Mouse (Mus musculus) kidney, adult 8-10 months (tissue): ENCODE measurements around the gene AL607142.1.

Experiments
- DNase-seq, 2 experiments: peaks; one replicate each; pipeline ENCODE4 v3.0.0; 2022

The AL607142.1 gene

DNA sequence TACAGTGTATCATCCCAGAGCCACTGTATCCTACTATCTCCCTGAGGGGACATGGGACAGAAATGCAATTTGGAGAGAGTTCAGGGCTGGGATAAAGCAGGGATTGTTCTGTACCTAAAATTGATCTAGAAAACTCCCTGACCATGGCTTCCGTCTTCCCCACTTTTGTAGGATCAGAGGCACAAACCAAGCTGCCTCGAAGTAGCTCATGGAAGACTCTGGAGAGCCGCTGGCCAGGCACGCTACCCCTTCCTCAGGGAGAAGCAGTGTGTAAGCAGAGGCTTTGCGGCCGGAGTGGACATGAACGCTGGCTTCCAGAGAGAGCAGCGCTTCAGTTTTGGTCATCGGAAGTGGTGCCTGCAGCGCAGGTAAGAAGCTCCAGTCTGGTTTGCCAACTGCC is at the start of gene AL607142.1:
Gene AL607142.1 (plus strand): TSS at position 301 of the 400 bp plus-strand sequence.
- DNase-seq: no peak

DNA sequence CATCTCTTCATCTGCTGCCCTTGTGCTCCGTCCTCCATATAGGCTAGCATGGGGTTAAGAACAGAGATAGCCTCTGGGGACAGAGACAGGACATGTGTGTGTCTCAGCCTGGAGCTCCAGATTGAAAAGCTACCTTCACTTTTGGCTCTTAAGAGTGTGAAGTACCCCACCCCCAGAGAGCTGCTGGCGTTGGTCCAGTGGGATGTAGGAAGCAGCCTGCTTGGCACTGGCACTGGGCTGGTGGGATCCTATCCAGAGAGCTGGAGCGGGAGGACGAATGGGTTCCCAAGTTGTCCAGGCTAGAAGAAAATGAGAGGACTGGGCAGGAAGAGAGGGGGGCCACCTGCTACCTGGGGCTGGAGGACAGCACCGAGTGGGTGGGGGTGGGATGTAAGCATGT is 46.4 kb upstream of the AL607142.1 start:
- DNase-seq: no peak

DNA sequence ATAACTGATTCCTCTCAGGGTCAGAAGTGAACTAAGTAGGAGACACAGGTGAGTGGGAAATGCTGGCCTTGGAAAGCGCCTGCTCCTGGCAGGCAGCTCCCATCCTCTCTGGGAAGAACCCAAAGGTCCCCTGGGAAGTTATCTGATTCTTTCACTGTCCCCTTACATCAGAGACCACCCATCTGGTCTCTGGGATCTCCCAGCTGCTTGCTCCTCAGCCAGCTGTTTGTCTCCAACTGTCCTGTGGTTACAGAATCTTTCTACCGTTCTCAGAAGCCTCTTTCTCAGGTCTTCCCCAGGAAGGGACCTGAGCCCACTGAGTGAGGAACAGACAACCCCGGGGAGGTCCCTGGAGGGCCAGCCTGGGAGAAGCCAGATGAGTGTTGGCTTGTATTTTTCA is 42.4 kb upstream of the AL607142.1 start:
- DNase-seq: no peak

DNA sequence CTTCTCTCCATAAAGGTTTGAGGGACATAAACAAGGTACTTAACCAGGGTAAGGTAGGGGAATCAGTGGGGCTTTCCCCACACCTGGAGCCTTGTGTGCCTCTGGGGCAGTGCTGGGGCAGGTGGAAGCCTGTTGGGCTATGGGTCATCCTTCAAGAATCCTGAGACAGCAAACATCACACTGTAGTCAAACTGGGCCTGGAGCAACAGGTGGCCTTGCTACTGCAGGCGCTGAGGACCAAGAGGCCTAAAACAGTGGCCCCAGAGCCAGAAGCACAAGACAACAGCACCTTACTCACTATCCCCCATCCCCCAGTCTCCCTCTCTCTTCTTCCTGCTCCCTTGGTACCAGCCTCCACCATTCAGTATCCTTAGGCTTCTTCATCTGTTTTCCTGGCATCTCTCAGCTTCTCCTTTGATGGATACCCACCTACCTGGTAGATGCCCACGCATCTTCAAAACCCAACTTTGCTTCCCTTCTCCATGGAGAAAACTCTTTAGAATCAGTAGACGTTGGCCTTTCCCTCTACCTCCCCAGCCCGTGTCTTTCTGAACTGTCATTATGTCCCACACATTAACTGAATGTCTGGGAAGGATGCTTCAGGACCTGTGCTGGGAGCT is 41.5 kb upstream of the AL607142.1 start:
- DNase-seq: no peak

DNA sequence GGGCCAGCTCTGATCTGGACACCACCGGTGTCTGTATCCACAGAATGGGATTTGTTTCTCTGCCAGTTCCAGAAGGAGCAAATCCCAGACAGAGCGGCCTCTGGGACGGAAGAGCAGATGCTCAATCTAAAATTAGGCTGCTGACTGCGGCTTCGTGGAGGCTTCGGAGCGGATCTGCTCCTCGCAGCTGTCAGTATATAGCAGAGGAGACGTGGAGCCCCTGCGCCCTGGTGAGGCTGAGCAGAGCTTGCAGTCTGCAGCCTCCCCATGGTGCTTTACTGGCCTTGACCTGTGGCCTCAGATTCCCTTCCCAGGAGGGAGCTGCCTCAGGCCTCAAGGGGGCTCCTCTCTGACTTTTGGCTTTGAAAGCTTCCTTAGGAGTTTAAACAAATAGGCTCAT is 40.7 kb upstream of the AL607142.1 start:
- DNase-seq: no peak

DNA sequence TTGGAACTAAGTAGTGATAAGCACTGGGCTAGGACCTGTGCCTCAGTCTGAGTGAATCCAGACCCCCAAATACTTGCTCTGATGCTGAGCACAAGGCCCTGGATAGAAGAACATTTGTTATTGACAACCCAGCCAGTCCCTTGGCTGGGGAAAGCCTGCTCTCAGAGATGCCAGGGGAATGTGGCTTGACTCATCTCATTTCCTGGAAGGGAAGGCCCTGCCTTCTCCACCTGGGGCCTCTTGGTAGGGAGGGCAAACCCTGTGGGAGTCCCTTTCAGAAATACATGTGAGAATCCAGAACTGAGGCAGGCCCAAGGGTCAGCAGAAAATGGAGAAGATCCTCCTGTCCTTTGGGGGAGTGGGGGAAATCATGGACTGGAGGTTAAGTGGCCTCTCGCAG is 37.1 kb upstream of the AL607142.1 start:
- DNase-seq: no peak

DNA sequence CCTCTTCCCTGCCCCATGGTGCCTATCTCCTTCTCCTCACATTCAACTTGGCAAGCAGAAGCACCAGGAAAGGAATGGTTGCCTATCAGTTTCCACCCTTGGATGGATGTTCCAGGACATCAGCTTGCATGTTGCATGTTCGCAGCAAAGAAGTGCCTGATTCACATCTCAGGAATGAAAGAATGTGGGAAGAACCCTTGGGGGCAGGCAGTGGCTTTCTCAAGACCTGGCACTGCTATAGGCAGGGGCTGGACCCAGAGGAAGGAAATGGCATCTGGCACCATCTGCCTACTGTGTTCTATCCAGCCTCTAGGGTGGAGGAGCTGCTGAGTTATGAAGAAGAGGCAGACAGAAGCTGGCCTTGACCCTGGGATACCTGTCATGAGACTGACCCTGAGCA is 34.9 kb upstream of the AL607142.1 start:
- DNase-seq: no peak

DNA sequence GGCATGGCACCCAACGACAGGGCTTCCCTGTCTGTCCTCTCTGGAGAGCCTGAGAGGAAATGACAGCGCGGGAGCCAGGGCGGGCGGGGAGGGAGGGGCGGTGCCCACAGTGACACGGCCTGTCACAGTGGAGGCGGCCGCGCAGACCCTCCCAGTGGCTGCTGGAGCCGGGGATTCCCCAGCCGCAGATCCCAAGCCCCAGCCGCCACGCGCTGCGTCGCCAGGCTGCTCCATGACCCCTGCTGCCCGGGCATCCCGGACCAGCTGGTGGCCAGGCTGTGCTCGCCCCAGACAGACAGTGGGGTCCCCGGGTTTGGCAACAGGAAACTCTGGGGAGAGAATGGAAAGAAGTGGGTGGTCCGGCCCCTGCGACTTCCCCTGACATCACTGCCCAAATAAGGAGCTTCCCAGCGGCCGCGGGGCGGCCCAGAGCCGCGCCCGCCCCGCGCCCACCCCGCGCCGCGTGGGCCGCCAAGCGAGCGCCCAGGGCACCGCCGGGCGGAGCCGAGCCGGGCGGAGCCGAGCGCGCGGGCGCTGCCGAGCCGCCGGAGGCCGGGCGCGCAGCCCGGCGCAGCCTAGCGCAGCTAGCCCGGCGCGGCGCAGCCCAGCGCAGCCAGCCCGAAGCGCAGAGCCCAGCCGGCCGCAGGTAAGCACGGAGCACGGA is 32.3 kb upstream of the AL607142.1 start:
- peak; percentile 28 to 33 for DNase-seq

DNA sequence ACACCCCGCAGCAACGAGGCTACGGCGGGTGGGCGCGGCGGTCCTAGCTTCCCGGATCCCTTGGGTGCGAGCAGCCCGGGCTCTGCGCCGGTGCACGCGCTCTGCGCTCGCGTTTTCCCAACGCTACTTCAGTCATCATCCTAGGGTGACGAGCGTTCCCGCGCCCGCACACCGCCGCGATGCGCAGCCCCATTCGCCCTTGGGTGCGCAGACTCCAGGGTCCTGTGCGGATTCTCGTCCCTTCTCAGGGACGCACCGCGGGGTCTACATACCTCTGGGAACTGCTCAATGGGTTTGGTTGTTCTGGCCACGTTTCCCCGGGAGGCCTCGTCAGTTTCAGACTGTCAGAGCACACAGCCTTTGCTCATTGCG is 31.8 kb upstream of the AL607142.1 start:
- no peak for DNase-seq

DNA sequence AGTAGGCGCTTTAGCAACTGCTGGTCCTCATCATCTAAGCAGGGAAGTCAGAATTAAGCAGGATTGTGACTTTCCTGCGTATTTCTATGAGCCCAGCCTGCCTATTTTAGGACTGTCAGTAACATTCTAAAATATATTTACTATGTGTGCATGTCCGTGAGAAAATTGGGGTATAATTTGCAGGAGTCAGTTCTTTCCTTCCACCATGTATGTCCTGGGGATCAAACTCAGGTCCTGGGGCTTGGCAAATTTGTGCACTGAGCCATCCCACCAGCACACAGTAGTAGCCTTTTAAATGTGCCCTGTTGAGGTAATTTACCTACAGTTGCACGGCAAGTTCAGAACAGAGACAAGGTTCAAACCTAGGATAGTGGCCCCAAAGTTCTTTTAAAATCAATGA is 28.5 kb upstream of the AL607142.1 start:
- no peak for DNase-seq

DNA sequence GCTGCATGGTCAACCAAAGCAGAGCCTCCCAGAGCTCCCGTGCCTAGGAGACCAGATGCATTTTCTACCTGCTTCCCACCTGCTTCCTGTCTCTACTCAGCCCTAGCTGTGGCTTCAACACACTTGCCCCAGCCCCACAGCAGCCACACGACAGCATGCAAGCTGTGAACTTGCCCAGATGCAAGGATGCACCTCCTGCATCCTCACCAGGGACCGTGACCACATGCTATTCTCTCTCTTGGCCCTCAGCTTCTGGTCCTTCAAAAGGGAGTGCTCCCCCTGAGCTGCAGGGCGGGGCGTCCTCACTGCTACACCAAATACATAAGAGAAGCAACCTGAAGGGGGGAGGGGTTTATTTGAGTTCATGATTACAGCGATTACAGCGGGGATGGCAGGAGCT is 27.8 kb upstream of the AL607142.1 start:
- DNase-seq: no peak

DNA sequence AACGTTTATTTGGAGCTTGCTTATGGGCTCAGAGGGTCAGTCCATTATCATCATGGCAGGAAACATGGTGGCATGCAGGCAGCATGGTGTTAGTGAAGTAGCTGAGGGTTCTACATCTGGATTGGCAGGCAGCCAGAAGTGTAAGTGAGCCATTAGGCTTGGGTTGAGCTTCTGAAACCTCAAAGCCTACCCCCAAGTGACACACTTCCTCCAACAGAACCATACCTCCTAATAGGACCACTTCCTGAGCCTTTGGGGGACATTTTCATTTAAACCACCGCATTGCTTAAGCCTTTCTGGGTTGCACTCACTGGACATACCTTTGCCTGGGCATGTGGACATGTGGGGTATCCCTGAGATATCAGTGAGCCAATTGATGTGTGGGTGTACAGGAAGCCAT is 23.3 kb upstream of the AL607142.1 start:
- DNase-seq: no peak

DNA sequence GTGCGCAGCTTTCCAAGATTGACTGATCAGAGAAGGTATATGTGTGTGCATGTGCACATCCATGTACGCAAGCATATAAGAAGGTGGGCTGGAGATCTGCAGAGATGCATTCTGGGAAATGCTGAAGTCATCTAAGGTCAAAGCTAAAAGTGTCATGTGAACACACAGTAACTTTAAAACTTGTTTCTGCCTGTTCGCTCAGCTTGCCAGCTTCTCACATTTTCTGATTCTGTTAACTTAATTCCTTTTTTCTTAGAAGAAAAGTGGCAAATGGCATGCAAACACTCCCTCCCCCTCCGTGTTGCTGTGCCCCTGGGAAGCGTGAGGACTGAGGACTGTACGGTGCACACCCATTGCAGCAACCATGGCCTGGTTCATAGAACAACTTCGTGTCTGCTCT is 22.3 kb upstream of the AL607142.1 start:
- DNase-seq: no peak

DNA sequence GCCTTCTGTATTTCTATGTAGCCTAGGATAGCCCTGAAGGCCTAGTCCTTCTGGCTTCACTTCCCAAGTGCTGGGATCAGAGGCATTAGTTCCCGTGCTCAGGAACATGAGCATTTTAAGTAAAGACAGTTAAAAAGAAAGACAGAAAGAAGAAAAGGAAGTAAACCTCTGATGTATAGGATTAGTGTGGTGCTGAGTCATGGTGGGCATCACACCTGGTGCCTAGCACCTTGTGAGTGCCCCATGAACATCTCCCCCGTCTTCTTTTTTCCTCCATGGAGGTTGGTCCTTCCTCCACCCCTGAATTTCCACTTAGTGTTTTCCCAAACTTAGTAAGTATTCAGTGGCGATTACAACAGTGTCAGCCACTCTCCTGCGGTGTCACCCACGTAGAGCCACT is 20.2 kb upstream of the AL607142.1 start:
- DNase-seq: no peak

DNA sequence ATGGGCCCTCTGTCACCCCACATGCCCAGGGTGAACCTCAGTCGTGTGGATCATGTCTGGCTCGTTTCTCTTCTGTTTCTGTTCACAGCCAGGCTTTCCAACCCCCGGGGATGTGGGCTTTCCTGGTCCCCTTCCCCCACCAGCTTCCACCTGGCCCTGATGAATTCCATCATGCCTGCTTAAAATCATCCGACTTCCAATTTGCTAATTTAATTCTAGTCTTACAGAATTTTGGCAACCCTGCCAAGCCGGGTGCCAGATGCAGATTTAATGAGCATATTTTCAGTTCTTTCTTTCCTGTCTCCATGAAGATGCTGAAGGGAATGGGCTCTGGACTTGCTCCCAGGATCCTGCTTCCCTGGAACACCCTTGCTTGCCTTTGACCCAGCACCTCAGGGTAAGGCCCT is 19.7 kb upstream of the AL607142.1 start:
- no peak for DNase-seq

DNA sequence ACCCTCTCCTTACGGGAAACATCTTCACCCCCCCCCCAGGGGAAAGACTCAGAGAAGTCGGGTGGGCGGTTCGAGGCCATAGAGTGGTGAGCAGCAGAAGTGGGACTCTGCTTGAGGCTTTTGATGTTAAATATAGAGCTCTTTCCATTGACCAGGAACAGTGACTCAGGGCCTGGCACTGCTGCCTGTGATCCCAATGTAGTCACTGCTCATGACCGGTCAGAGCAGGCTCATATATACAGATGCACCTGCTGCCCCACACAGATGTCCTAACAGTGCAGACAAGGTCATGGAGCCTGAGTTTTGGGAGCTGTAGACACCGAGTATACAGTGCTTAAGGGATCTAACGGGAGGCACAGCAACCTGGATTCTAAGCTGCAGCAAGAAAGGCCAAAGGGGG is 18.9 kb upstream of the AL607142.1 start:
- no peak for DNase-seq

DNA sequence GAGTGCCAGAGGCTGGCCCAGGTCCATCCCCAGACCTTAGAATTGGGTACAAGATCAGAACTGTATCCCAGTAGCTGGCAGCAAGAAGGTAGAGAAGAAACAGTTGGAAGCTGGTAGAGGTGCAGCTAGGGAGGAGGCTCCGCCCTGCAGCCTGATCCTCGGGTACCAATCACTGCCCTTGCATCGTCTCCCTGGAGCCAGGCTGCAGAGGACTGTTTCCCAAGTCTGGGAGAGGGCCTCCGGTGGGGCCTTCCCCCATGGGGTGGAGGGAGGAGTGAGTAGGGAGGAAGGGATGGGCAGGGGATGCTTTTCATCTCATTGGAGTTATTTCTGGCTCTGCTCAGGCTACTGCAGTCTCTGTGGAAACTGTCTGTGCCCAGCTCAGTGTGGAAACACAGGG is 17.7 kb upstream of the AL607142.1 start:
- no peak for DNase-seq

DNA sequence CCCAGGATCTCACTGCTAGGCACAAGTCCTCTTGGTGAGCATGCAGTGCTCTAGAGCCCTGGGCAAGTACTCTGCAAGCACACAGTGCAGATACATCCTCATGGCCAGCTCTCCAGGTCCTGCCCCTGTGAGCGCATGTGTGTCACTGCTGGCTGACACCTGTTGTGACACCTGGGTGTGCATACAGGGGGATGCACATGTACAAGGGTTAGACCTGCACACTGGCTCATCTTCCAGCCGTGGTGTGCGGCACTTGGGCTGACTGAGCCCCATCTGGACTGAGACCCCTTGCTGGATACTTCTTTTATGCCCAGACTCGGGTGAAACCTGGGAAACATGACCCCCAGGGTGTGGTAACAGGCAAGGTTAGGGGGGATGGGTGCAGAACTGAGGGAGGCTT is 16.5 kb upstream of the AL607142.1 start:
- DNase-seq: no peak

DNA sequence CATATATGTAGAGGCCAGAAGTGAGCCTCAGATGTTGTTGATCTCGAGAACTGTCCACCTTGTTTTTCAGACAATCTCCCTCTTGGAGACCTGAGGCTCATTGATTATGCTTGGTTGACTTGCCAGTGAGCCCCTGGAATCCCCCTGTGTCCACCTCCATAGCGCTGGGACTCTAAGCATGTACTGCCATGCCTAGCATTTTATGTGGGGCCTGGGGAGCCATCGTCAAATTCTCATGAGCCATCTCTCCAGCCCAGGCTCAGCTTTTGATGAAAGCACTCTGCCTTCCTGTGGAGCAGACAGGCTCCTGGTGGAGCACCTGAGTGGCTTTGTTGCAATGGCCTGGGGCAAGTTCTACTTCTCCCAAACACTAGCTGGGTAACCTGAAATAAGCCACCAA is 14.9 kb upstream of the AL607142.1 start:
- DNase-seq: no peak

DNA sequence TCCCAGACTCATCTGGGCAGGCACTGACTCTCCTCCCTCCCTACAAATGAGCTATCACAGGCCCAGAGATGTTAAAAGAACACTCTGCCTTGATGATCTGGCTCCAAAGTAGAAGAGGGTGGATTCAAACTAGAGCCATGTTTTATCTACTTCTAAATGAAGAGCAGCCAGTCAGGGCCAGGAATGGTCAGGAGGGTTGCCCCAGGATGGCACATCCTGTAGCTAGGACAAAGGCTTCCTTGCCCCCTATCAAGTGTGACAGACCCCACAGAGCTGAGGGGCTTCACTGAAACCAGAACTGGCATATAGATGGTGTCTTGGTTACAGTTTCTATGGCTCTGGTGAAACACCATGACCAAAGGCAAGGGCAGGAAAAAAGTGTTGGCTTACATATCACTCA is 12.3 kb upstream of the AL607142.1 start:
- no peak for DNase-seq

DNA sequence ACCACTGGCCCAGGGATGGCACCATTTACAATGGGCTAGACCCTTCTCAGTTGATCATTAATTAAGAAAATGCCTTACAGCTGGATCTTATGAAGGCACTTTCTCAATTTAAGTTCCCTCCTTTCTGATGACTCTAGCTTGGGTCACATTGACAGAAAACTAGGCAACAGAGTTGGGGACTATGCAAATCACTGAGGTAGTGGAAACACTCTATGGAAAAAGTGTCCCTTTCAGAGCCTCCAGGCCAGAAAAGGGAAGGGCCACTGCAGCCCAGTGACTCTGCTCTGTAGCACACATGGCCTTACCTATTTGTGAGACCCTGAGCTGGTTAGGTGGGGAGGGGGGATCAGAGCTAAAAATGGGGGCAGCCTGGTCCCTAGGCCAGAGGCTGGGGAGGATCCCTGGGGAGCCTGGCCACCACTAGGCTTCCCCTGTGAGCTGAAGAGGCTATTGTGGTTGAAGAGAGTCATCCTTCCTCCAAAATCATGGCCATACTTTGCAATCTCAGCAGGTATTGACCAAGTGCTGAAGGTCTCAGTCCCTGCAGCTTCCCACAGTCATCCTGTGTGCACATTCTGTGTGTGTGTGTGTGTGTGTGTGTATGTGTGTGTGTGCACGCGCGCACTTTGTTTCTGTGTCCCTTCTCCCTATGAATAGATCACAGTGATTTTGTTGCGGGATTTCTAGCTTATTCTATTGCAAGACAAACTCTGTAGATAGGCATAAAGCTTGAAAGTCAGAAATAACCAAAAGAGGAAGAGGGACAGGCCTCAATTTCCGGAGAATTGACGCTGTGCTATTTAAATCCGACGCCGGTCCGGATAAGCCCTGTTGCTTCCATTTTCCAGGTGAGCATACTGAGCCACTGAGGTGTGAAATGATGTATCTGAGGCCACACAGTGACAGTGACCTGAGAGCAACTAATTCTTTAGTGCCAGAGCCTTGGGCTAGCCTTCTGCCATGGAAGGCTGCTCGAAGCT is 11.5 kb upstream of the AL607142.1 start:
- DNase-seq: no peak

DNA sequence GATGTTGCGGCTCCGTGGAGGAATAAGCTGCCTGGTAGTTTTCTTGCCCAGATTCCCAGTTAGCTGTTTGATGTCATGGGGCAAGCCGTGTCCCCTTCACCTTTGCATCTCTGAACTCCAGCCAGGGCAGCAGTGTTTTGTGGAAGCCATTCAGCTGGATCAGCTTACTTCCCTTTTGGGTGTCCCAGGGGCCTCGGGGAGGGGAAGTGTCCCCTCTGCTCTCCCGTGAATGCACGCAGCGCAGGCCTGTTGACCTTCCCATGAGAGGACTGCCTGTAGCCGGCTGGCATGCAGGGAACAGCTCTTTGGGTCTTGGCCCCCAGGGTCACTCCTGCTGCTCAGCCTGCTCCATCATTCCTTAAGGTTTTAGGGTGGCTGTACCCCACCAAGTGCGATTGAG is 10.7 kb upstream of the AL607142.1 start:
- no peak for DNase-seq

DNA sequence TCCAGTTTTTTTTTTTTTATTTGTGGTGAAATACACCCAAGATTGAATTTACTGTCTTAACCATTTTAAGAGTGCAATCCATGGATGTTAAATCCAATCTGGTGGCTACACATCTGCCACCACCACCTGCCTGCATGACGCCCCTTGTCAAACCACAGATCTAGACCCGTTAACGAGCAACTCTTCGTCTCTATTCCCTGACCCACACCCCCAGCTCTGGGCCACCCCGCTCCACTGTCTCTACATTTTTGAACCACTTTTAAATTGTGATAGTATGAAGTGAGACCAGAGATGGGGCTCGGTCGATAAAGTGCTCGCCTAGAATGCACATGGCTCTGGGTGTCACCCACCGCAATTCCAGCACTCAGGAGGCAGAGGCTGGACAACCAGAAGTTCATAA is 8.3 kb upstream of the AL607142.1 start:
- DNase-seq: no peak

DNA sequence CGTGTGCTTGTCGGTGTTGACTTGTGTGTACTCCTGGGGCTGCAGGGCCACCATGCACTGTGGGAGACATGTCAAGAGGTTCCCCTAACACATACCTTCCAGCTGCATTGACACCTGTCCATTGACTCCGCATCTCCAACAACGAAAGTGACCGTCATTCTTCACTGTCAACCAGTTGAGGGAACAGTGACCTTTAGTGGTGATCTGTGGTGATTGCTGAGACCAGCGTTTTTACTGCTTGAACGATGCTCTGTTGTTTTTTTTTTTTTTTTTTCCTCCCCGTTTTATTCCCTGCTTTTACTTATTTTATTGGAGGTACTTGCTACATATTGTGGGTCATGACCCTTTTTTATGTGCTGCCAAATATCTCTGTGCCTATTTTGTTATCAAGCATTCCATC is 7.3 kb upstream of the AL607142.1 start:
- no peak for DNase-seq
